Mouse (Mus musculus) neural tube, embryonic 10.5 days (tissue): ENCODE results near the gene Fbn1.

Experiments used
- DNase-seq: peaks from one replicate; pipeline ENCODE4 v3.0.0-alpha.2; 2017; ENCODE audit warnings: low spot score; ENCODE audit errors: extremely low spot score

The Fbn1 gene

GRCm38 (mm10) chr2:125456059-125456789 lies 51.6 kb downstream of the Fbn1 start:
- no peak for DNase-seq

GRCm38 (mm10) chr2:125454781-125455180 lies 53.0 kb downstream of the Fbn1 start:
- no peak for DNase-seq

- no peak for DNase-seq
These were observed 55.3 kb downstream of the Fbn1 start for GRCm38 (mm10) chr2:125452369-125453097.

GRCm38 (mm10) chr2:125449361-125449760 lies 58.4 kb downstream of the Fbn1 start:
- DNase-seq = no peak

- no peak for DNase-seq
These were observed 58.9 kb downstream of the Fbn1 start for GRCm38 (mm10) chr2:125448881-125449280.

- DNase-seq = no peak
These were observed 60.4 kb downstream of the Fbn1 start for GRCm38 (mm10) chr2:125447274-125447898.

DNA sequence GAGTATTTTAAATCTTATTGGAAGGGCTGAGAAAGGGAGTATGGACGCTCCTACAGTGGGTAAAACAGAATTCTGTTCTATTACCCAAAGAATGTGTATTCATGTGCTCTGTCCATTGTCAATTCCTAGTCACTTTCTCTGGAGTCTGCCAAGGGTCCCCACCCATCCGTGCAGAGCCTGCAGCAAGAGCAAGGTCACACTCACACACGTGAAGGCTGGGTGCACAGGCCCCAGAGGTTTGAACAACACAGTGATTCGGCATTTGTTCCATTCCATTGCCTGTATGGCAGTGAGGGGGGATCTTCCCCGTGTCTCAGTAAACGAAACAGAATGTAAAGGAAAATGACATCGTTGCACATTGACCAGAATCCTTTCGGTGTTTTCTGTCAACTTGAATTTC lies 69.4 kb downstream of the Fbn1 start:
- DNase-seq = no peak

DNA sequence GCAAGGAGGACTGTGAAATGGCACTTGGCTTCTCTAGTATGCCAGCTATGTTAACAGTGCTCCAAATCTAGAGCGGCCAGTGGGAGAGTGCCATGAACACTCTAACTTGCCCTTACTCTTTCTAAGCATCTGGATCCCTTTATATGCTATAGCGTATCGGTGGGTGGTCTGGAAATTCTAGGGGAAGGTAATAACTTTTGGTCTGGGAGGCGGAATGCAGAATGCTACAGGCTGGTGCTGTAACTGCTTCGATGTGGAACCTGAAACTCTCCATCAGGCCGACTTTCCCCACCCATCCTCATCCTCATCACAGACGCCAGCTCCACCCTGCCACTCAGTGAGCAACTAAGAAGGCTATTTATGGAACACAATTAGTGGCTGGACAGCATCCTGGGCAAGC lies 71.6 kb downstream of the Fbn1 start:
- DNase-seq = no peak

- DNase-seq = no peak
These were observed 74.3 kb downstream of the Fbn1 start for GRCm38 (mm10) chr2:125433524-125433923.

DNA sequence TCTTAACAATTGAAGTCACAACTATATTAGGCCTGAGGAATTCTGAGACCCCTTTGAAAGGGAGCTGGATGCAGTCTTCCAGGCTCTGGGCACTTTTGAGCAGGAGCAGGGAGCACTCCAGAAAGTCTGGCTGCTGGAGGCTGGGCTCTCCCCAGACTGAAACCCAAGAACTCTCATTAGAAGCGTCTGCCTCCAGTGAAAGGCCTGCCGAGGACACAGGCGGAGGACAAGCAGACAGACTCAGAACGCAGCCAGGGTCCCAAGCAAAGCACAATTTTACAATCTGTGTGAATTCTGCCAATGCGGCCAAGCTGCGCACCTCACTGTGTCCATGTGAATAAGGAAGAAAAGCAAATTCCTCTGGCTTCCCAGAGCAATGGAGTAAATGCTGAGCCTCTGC lies 76.3 kb downstream of the Fbn1 start:
- no peak for DNase-seq

DNA sequence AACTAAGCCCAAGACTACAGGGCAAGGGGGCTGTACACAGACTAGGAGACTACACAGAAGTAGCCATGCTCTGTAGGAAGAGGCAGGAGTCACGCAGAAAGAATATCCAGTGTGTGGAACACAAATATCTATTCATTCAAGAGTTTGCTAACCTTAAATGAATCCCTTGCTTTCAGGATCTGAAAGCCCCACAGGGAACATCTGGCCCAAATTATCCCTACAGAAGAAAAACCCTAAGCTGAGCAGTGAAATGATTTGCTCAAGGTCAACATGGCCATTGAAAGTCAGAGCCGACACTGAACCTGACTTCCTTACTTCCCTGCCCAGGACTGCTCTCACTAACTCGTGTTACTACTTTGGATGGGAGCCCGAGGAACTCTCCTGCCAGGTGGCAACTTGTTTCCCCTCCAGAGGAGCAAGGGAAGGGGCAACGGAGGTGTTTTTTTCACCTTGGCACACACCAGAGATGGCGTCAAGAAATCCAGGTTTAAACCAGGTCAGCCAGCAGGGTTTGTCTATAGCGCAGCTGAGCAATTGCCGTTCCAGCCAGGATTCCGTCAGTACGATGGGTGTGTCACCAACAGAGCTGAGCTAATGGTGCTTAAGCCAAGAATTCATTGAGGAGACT lies 78.9 kb downstream of the Fbn1 start:
- DNase-seq = no peak

DNA sequence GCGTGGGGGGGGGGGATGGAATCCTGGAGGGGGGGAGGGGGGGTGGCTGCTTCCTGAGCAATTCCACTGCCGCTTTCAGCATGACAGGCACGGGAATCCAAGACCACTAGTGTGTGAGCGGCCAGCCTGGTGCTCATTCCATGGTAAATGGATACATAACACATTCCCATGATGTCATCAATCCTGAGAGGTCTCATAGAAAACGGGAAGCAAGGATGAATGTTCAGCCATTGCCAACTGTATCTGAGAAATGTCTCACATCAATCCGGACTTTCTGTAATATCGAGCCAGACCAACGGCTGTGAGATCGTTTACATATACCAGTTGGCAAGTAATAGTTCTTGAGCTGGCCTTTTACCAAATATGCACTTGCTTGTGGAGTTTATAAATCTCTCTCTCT lies 87.2 kb downstream of the Fbn1 start:
- no peak for DNase-seq

DNA sequence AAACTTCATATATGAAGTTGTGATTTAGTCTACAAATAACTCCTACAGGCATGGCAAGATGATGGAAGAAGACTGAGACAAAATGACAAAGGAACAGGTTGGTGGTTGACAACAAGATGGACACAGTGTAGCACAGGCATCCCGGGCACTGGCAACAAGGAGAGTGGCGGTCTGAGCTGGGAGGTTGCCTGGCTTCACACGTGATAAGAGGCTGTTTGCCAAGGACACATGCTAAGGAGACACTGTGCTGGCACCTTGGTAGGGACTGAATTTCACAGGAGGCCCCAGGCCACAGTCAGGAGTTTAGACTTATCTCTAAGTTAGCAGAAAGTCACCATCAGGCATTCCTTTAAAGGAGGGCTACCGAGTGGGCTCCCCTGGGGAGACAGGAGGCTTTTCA lies 88.1 kb downstream of the Fbn1 start:
- no peak for DNase-seq

GRCm38 (mm10) chr2:125418546-125418945 lies 89.2 kb downstream of the Fbn1 start:
- no peak for DNase-seq

GRCm38 (mm10) chr2:125416541-125417245 lies 91.1 kb downstream of the Fbn1 start:
- DNase-seq = no peak

DNA sequence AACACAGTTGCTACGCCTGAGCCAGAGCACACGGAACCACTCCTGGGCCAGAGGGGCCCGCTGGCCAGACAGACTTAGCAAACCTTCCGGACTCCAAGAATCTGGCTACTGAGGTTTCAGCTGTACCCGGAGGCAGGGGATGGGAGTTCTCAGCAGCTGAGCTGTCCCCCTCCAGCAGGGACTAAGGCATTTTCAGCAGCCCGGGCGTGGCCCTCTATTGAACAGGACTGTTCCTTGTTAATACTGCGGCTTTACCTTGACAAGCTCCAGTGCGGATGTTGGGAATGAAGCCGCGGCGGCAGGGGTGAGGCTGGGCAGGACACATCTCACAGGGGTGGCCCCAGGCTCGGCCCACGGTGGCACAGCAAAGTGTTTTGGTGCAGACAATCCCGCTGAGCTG lies 95.4 kb downstream of the Fbn1 start:
- no peak for DNase-seq

GRCm38 (mm10) chr2:125411777-125412176 lies 96.0 kb downstream of the Fbn1 start:
- no peak for DNase-seq

DNA sequence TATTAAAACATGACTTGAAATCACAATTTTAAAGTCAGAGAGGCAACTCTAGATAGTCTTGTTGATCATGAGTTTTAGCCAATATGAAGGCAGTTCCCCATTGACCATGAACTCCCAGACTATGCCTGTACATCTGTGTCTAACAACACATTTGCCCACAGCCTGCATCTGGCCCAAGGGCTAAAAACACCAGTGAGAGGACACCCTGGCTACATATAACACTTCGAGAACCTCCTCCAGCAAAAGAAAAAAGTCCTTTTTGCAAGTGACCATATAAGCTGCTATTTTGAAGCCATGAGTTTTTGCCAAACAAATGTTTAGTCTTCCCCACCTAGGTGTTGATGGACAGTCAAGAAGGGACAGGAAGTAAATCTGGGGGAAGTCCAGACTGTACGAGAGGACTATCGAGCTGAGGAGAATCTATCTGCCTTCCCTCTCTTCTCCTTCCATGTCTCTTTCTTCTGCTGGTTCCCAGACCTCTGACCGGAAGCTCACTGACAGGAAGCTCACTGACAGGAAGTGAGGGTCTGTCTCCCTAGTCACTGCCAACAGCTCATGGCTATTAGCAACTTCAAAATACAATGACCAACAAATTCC lies 103.2 kb downstream of the Fbn1 start:
- no peak for DNase-seq

GRCm38 (mm10) chr2:125402276-125402675 lies 105.5 kb downstream of the Fbn1 start:
- no peak for DNase-seq

- DNase-seq = no peak
These were observed 107.7 kb downstream of the Fbn1 start for GRCm38 (mm10) chr2:125400121-125400520.

- DNase-seq = no peak
These were observed 110.0 kb downstream of the Fbn1 start for GRCm38 (mm10) chr2:125397796-125398195.
